Mouse (Mus musculus): Measurements from ENCODE around the gene Tm4sf19. TPM values are rescaled to one million over a fixed set of nuclear protein-coding genes. Genes with fewer than 3 reads are reported as not detected.

Gene Tm4sf19
- polyA plus RNA-seq, 1 experiment from 2014 or later: not detected

DNA sequence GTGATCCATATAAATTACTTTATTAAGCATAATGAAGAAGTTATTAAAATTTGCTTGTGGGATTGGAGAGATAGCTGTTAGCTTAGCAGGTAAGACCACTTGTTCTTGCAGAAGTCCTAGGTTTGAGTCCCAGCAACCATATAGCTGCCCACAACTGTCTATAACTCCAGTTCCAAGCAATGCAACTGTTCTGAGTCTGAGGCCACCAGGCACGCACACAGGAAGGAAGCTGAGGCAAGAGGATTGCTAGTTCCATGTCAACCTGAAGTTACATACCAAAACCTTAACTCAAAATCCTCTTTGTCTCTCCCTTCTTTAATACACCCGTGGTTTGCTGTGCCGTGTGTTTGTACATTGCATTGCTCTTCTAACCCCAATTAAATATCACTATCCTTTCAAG is 9.4 kb upstream of the Tm4sf19 start:
- no peaks in the 10 kb centered on the region for H3K9me3 ChIP-seq (replicated peaks; ENCODE audit: control insufficient read depth, low read length)
- no peaks in the 10 kb centered on the region for H3K27me3 ChIP-seq (ENCODE audit: control insufficient read depth, insufficient read depth, low read length)
- H3K4me3 ChIP-seq (replicated peaks; ENCODE audit: low read length): no peak overlapping the region
- ATAC-seq (ENCODE audit: insufficient read depth, low FRiP score): no peak
- no peak overlapping the region for H3K27ac ChIP-seq (ENCODE audit: low read length)
- H3K4me1 ChIP-seq (ENCODE audit: control insufficient read depth, insufficient read depth, low read length): no peaks in the 10 kb centered on the region
- peaks cover 11% of the 10 kb centered on the region; the same call in 1 of the 2 replicates for H3K36me3 ChIP-seq (ENCODE audit: control insufficient read depth, insufficient read depth, low read length)
- no peak overlapping the region for H3K4me2 ChIP-seq (ENCODE audit: low read depth, low read length)
- no peak overlapping the region for H3K9ac ChIP-seq (ENCODE audit: low read length)
- WGBS: 85% methylated on average over 3 of the region's 3 CpGs

DNA sequence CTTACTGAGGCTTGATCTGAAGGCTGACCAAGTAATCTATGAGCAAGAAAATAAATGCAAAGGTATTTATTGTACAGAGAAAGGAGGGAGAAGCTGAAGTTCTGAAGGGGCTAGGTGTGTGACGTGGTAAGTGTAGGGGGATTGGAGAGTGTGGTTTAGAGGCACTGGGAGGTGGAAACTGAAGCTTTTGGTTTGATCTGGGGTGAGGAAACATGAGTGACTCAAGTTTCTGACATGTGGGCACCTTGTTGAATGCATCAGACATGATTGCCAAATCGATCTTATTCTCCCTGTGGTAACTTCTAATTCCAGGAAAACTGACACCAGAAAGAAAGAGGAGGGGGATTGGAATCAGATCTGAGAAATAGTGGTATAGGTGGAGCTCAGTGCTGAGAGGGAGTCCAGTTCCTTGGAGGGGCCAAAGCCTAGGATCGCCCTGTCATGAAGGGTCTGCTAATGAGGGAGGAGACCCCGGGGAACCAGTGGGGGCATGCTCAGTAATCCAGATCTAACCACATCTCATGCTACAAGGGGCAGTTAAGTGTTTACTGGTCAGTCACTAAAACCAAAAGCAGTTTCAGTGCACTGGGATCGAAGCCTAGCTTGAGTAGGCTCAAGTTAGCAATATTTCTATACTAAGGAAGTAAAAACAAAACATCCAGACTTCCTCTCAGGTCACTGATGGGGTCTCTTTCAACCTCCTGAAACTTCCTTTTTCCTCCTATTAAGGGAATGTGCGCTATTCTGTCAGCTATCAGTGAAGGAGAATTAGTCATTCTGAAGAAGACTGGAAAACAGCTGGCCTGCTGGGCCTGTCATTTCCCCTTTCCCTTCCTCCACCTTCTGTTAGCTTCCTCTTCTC is 4.4 kb upstream of the Tm4sf19 start:
- no peak overlapping the region for H3K4me3 ChIP-seq (replicated peaks; ENCODE audit: low read length)
- no peaks in the 10 kb centered on the region for H3K27me3 ChIP-seq (ENCODE audit: control insufficient read depth, insufficient read depth, low read length)
- no peaks in the 10 kb centered on the region for H3K9me3 ChIP-seq (replicated peaks; ENCODE audit: control insufficient read depth, low read length)
- H3K4me1 ChIP-seq (ENCODE audit: control insufficient read depth, insufficient read depth, low read length): no peaks in the 10 kb centered on the region
- H3K4me2 ChIP-seq (ENCODE audit: low read depth, low read length): no peak overlapping the region
- 62% methylated on average over 6 of the region's 6 CpGs for WGBS
- H3K36me3 ChIP-seq (ENCODE audit: control insufficient read depth, insufficient read depth, low read length): peaks cover 8% of the 10 kb centered on the region; the same call in 1 of the 2 replicates
- H3K9ac ChIP-seq (ENCODE audit: low read length): no peak overlapping the region
- H3K27ac ChIP-seq (ENCODE audit: low read length): peak overlapping the region; percentile 22; the same call in 1 of the 2 replicates
- ATAC-seq (ENCODE audit: insufficient read depth, low FRiP score): no peak

DNA sequence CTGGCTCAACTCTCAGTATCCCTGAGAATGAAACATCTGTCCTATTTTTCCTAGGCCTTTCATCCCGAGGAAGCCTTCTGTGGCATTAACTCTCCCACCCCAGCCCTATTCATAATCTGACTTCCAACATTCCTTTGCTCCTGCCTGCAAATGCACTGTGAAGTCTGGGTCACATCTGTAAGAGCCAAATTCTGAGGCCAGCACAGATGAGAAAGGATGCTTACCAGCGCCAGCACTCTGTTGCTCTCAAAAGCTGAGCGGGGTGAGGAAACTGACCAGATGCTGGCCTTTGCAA is 3.8 kb upstream of the Tm4sf19 start:
- H3K9ac ChIP-seq (ENCODE audit: low read length): no peak overlapping the region
- no peaks in the 10 kb centered on the region for H3K4me1 ChIP-seq (ENCODE audit: control insufficient read depth, insufficient read depth, low read length)
- H3K27ac ChIP-seq (ENCODE audit: low read length): peak overlapping the region; percentile 22; the same call in 1 of the 2 replicates
- no peak for ATAC-seq (ENCODE audit: insufficient read depth, low FRiP score)
- WGBS: 46% methylated on average over 3 of the region's 3 CpGs
- H3K4me3 ChIP-seq (replicated peaks; ENCODE audit: low read length): no peak overlapping the region
- H3K4me2 ChIP-seq (ENCODE audit: low read depth, low read length): no peak overlapping the region
- H3K9me3 ChIP-seq (replicated peaks; ENCODE audit: control insufficient read depth, low read length): no peaks in the 10 kb centered on the region
- no peaks in the 10 kb centered on the region for H3K27me3 ChIP-seq (ENCODE audit: control insufficient read depth, insufficient read depth, low read length)
- peaks cover 8% of the 10 kb centered on the region; the same call in 1 of the 2 replicates for H3K36me3 ChIP-seq (ENCODE audit: control insufficient read depth, insufficient read depth, low read length)

DNA sequence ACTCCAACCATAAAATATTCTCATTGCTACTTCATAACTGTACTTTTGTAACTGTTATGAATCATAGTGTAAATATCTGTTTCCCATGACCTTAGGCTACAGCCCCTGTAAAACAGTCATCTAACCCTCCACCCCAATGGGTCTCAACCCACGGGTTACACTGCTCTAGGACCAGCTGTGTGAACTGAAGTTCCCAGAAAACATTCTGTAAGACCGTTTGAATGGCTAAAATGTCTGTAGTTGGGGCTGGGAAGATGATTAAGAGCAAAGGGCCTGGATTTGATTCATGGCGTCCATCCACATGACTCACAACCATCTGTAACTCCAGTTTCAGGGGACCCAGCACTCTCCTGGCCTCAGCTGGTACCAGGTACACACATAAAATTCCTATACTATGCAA is 2.1 kb upstream of the Tm4sf19 start:
- Histone ChIP-seq H3K9ac (ENCODE audit: low read length) (no peak overlapping the region), H3K4me2 (ENCODE audit: low read depth, low read length) (no peak overlapping the region), H3K4me3 (replicated peaks; ENCODE audit: low read length) (no peak overlapping the region), H3K36me3 (ENCODE audit: control insufficient read depth, insufficient read depth, low read length) (peaks cover 1% of the 10 kb centered on the region; the same call in 1 of the 2 replicates), H3K9me3 (replicated peaks; ENCODE audit: control insufficient read depth, low read length) (no peaks in the 10 kb centered on the region), H3K27me3 (ENCODE audit: control insufficient read depth, insufficient read depth, low read length) (no peaks in the 10 kb centered on the region), H3K27ac (ENCODE audit: low read length) (no peak overlapping the region), H3K4me1 (ENCODE audit: control insufficient read depth, insufficient read depth, low read length) (no peaks in the 10 kb centered on the region)
- ATAC-seq (ENCODE audit: insufficient read depth, low FRiP score): no peak
- 73% methylated on average over 3 of the region's 3 CpGs for WGBS

DNA sequence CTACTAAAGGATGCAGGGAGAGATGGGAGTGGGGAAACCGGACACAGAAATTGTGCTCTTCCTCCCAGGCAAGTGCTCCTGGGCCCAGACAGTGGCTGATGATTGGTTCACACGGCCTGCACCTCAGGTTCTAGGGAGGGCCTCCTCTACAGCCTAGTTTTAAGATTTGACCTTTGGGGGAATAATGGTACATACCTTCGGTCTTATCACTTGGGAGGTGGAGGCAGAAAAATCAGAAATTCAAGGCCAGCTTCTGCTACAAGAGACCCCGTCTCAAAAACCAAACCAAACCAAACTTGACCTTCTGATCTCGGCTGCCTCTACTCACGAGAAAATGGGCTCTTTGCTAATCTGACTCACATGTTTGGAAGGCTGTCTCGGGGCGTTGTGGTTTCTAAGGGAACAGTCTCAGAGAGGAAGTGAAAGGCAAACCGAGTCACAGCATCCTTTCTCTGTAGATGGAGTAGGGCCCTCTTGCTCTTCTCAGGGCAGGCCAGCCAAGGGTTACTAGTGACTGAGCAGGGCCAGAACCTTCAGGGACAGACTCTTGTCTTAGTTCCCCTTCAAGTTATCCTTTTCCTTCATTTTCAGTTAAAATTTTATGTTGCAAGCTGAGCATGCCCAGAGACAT is 1.1 kb downstream of the Tm4sf19 start:
- no peak for ATAC-seq (ENCODE audit: insufficient read depth, low FRiP score)
- WGBS: 63% methylated on average over 9 of the region's 9 CpGs
- no peak overlapping the region for H3K27ac ChIP-seq (ENCODE audit: low read length)

DNA sequence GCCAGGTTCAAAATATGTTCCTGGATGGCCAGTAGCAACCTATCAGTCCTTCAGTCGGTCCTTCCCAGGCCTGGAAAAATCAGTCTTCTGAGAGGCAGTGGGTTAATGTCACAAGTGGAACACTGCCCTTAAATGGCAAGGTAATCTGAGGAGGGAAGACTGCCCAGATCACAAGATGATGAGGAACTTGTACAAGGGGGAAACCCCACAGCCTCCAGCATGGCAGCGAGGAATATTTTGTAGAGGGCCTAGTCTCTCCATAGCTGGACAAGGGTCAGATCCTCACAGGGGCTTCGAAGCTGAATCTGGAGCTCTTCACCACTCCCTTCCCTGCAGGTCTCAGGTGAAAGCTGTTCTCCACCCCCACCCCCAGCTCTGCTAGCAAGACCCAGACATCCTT is 2.5 kb downstream of the Tm4sf19 start:
- Histone ChIP-seq H3K9me3 (replicated peaks; ENCODE audit: control insufficient read depth, low read length) (no peaks in the 10 kb centered on the region), H3K36me3 (ENCODE audit: control insufficient read depth, insufficient read depth, low read length) (no peaks in the 10 kb centered on the region), H3K4me1 (ENCODE audit: control insufficient read depth, insufficient read depth, low read length) (no peaks in the 10 kb centered on the region), H3K4me3 (replicated peaks; ENCODE audit: low read length) (no peak overlapping the region), H3K27ac (ENCODE audit: low read length) (no peak overlapping the region), H3K27me3 (ENCODE audit: control insufficient read depth, insufficient read depth, low read length) (no peaks in the 10 kb centered on the region), H3K9ac (ENCODE audit: low read length) (no peak overlapping the region), H3K4me2 (ENCODE audit: low read depth, low read length) (no peak overlapping the region)
- ATAC-seq (ENCODE audit: insufficient read depth, low FRiP score): no peak
- 81% methylated on average over 3 of the region's 3 CpGs for WGBS

More for the DNA sequence above, 1.1 kb downstream of the Tm4sf19 start:
- Histone ChIP-seq H3K36me3 (ENCODE audit: control insufficient read depth, insufficient read depth, low read length) (no peaks in the 10 kb centered on the region), H3K27me3 (ENCODE audit: control insufficient read depth, insufficient read depth, low read length) (no peaks in the 10 kb centered on the region), H3K4me3 (replicated peaks; ENCODE audit: low read length) (no peak overlapping the region), H3K4me1 (ENCODE audit: control insufficient read depth, insufficient read depth, low read length) (no peaks in the 10 kb centered on the region), H3K9ac (ENCODE audit: low read length) (no peak overlapping the region), H3K9me3 (replicated peaks; ENCODE audit: control insufficient read depth, low read length) (no peaks in the 10 kb centered on the region), H3K4me2 (ENCODE audit: low read depth, low read length) (no peak overlapping the region)

DNA sequence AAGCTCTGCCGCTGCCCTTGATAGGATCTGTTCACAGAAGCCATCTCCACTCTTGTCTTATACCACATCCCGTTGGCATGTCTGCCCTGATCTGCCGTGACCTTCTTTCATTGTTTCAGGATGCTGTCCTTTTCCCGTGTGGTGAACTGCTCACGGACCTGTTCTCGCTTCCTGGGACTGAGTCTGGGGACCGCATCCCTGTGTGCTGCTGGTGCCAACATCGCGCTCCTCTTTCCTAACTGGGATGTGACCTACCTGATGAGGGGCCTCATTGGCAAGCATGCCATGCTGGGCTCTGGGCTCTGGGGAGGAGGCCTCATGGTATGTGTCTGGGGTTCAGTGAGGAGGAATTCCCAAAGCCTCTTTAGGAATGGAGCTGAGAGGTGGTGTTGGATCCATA is 5.4 kb downstream of the Tm4sf19 start:
- no peaks in the 10 kb centered on the region for H3K27me3 ChIP-seq (ENCODE audit: control insufficient read depth, insufficient read depth, low read length)
- ATAC-seq (ENCODE audit: insufficient read depth, low FRiP score): no peak
- no peak overlapping the region for H3K9ac ChIP-seq (ENCODE audit: low read length)
- H3K27ac ChIP-seq (ENCODE audit: low read length): no peak overlapping the region
- H3K4me1 ChIP-seq (ENCODE audit: control insufficient read depth, insufficient read depth, low read length): no peaks in the 10 kb centered on the region
- H3K9me3 ChIP-seq (replicated peaks; ENCODE audit: control insufficient read depth, low read length): no peaks in the 10 kb centered on the region
- H3K4me3 ChIP-seq (replicated peaks; ENCODE audit: low read length): no peak overlapping the region
- H3K4me2 ChIP-seq (ENCODE audit: low read depth, low read length): no peak overlapping the region
- 92% methylated on average over 9 of the region's 9 CpGs for WGBS
- H3K36me3 ChIP-seq (ENCODE audit: control insufficient read depth, insufficient read depth, low read length): no peaks in the 10 kb centered on the region

DNA sequence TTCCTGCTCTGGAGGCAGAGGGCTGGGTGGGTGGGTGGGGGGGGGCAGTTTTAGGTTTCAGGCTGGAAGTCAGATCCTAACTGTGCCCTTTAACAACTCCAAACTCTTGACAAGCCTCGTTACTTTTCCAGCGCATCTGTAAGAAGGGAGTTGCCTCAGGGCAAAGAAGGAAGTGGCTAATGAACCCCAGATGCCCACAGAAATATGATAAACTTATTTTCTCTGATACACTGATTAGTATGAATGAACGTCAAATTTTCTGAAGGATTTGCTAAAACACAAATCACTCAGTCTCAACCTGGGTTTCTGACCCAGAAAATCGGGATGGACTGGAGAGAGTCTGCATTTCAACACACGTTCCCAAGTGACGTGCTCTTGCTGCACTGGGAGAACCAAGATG is 6.4 kb downstream of the Tm4sf19 start:
- 72% methylated on average over 6 of the region's 6 CpGs for WGBS
- Histone ChIP-seq H3K27me3 (ENCODE audit: control insufficient read depth, insufficient read depth, low read length) (no peaks in the 10 kb centered on the region), H3K9me3 (replicated peaks; ENCODE audit: control insufficient read depth, low read length) (no peaks in the 10 kb centered on the region), H3K36me3 (ENCODE audit: control insufficient read depth, insufficient read depth, low read length) (no peaks in the 10 kb centered on the region), H3K27ac (ENCODE audit: low read length) (no peak overlapping the region), H3K9ac (ENCODE audit: low read length) (no peak overlapping the region), H3K4me1 (ENCODE audit: control insufficient read depth, insufficient read depth, low read length) (no peaks in the 10 kb centered on the region), H3K4me3 (replicated peaks; ENCODE audit: low read length) (no peak overlapping the region), H3K4me2 (ENCODE audit: low read depth, low read length) (no peak overlapping the region)
- no peak for ATAC-seq (ENCODE audit: insufficient read depth, low FRiP score)

DNA sequence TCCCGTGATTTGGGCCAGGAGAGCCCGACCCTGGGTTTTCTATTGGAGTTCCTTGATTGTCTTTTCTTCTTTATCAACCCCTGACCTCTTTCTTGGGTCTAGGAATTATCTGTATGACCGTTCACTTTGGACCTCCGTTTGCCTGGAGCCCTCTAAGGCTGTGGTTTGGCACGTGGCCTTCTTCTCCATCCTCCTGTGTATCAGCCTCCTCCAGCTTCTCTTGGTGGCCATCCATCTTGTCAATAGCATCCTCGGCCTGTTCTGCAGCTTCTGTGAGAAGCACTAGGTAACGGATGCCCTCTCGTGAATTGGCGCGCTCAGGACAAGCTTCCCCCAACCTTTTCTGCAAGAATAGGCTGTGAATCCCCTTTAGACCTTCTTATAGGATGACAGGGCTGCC is 7.4 kb downstream of the Tm4sf19 start:
- 72% methylated on average over 10 of the region's 10 CpGs for WGBS
- H3K27me3 ChIP-seq (ENCODE audit: control insufficient read depth, insufficient read depth, low read length): no peaks in the 10 kb centered on the region
- no peak overlapping the region for H3K4me2 ChIP-seq (ENCODE audit: low read depth, low read length)
- no peak overlapping the region for H3K9ac ChIP-seq (ENCODE audit: low read length)
- H3K9me3 ChIP-seq (replicated peaks; ENCODE audit: control insufficient read depth, low read length): no peaks in the 10 kb centered on the region
- ATAC-seq (ENCODE audit: insufficient read depth, low FRiP score): no peak
- H3K36me3 ChIP-seq (ENCODE audit: control insufficient read depth, insufficient read depth, low read length): no peaks in the 10 kb centered on the region
- H3K4me1 ChIP-seq (ENCODE audit: control insufficient read depth, insufficient read depth, low read length): no peaks in the 10 kb centered on the region
- no peak overlapping the region for H3K27ac ChIP-seq (ENCODE audit: low read length)
- H3K4me3 ChIP-seq (replicated peaks; ENCODE audit: low read length): no peak overlapping the region
